Mouse (Mus musculus): ENCODE data around the gene Hacl1. TPM values are rescaled to one million over a fixed set of nuclear protein-coding genes. Genes with fewer than 3 reads are reported as not detected.

Gene Hacl1
- polyA plus RNA-seq, 1 experiment from 2014 or later: 76.3 TPM

DNA sequence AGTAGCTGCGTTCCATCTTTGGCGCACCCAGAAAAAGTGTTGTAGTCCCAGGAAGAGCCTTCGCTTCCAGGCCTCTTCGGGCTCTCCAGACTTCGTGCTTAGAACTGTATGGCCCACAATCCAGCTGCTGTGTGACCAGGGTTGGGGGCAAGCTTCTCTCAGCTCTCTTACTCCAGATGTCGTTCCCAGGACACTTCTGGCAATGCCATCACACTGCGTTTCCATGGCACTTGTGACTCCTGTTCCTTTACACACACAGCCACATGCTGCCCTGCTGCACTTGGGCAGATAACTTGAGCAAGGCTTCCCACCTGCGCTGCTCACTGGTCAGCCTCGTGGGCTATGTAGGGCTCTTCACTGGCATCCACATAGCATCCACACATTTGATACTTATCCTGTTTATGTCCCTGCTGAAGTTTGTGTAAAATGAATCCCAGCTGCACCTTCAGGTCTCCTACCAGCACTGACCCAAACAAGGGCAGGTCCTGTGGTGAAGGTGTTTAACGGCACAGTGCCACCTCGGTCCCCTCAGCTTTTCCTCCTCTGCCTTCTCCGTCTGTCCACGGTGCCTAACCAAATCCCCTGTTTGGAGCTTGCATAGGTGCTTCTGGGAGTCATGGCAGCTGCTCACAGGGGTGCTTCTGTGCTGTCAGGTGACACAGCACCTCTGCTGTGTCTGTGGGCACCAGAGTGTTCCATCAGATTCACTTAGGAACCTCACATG lies 22.5 kb upstream of the Hacl1 start:
- no peaks in the 10 kb centered on the region for H3K9me3 ChIP-seq (replicated peaks; ENCODE audit: low read length)
- peak overlapping the region; percentile 97 for H3K27ac ChIP-seq
- TF ChIP-seq CTCF (IDR thresholded peaks at IDR 0.05; ENCODE audit: low read depth): no peak
- 82% methylated on average over 13 of the region's 13 CpGs for WGBS
- peaks cover 49% of the 10 kb centered on the region for H3K4me1 ChIP-seq (replicated peaks; ENCODE audit: insufficient read depth, low read length)
- H3K4me2 ChIP-seq (ENCODE audit: low read length): 0 out of 2 replicates have a peak overlapping the region, but pooled peaks have one; percentile 68
- H3K9ac ChIP-seq (ENCODE audit: low read depth, low read length): no peak overlapping the region
- ATAC-seq (replicated peaks; ENCODE audit: low FRiP score, low read depth): no peak
- peaks cover 7% of the 10 kb centered on the region; the same call in 1 of the 2 replicates for H3K36me3 ChIP-seq (ENCODE audit: insufficient read depth, low read length)
- no peak overlapping the region for H3K4me3 ChIP-seq (replicated peaks; ENCODE audit: low read depth, low read length)
- no peaks in the 10 kb centered on the region for H3K27me3 ChIP-seq (ENCODE audit: insufficient read depth, low read length)
- DNase-seq (ENCODE audit: low spot score): no peak

DNA sequence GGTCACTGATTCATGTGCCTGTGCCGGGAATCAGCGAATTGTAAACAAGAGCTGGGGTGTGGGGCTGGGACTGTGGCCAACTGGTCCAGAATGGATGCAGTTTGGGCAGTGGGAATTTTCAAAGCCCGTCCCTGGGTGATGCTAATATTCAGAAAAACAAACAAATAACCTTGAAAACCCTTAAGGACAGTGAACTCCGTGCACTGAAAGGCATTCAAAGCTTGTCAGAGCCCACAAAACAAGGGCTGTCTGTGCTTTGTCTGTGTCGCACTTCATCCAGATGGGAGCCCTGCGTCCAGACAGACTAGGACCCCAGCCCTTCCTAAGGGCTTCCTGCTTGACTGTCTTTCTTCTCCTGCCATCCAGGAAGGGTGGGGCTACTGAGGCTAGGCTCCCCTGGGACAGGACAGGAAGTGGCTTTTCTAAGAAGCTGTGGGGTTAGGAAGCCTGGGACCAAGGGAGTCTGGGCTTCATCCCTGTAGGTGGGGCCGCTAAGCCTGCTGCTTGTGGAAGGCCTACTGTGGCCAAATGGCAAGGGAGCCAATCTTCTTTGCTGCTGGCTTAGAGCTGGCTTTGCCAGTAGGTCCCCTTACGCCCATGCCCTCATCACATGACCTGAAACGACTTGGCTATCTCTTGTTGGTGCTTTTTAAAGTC lies 21.6 kb upstream of the Hacl1 start:
- peak overlapping the region; percentile 33 for H3K4me3 ChIP-seq (replicated peaks; ENCODE audit: low read depth, low read length)
- no peaks in the 10 kb centered on the region for H3K27me3 ChIP-seq (ENCODE audit: insufficient read depth, low read length)
- peak overlapping the region; percentile 62; the same call in 1 of the 2 replicates for H3K9ac ChIP-seq (ENCODE audit: low read depth, low read length)
- H3K4me2 ChIP-seq (ENCODE audit: low read length): peak overlapping the region; percentile 68
- H3K4me1 ChIP-seq (replicated peaks; ENCODE audit: insufficient read depth, low read length): peaks cover 52% of the 10 kb centered on the region
- peak overlapping the region; percentile 97 for H3K27ac ChIP-seq
- 26% methylated on average over 9 of the region's 9 CpGs for WGBS
- TF ChIP-seq CTCF (IDR thresholded peaks at IDR 0.05; ENCODE audit: low read depth): no peak
- peaks cover 7% of the 10 kb centered on the region; the same call in 1 of the 2 replicates for H3K36me3 ChIP-seq (ENCODE audit: insufficient read depth, low read length)
- DNase-seq (ENCODE audit: low spot score) (peak; percentile 85), ATAC-seq (replicated peaks; ENCODE audit: low FRiP score, low read depth) (0 out of 2 replicates have a peak, but pooled peaks have one; percentile 12)
- H3K9me3 ChIP-seq (replicated peaks; ENCODE audit: low read length): no peaks in the 10 kb centered on the region

DNA sequence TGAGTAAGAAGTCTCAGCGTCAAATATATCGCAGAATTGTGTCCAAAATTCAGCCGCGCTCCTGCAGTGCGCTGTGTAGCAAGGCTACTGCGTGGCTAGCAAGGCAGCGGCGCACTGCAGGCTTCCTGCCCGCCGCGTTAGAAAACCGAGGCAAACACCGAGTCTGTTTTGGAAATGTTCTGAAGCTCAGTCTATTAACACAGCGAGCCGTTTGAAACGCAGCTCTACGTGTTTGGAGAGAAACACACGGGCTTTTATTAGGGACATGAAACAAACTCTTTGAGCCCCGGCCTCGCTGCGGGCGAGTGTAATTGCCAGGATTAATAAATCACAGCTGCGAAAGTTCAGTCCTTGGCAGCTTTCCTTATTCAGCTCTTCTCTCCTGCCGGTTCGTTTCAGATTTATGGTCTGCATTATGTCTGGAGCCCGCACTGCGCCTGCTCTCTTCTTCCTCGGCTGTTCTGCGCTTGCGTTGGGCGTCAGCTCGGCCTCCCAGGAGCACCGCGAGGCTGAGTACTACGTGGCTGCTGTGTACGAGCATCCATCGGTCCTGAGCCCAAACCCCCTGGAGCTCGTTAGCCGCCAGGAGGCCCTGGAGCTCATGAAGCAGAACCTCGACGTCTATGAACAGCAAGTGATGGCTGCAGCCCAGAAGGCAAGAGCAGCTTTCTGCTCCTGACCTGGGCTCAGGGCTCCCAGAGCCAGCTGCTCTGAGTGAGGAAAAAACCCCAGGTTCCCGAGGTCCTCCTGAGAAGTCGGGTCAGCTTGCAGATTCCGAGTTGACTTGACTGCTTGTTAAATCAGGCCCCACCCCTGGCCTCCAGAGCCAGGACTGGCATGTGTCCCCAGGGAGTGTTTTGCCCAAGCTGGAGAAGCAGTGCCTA lies 20.8 kb upstream of the Hacl1 start:
- no peaks in the 10 kb centered on the region for H3K27me3 ChIP-seq (ENCODE audit: insufficient read depth, low read length)
- H3K4me2 ChIP-seq (ENCODE audit: low read length): peak overlapping the region; percentile 68
- H3K4me1 ChIP-seq (replicated peaks; ENCODE audit: insufficient read depth, low read length): peaks cover 59% of the 10 kb centered on the region
- DNase-seq (ENCODE audit: low spot score) (peak; percentile 97), ATAC-seq (replicated peaks; ENCODE audit: low FRiP score, low read depth) (peak; percentile 88)
- peak; percentile 56 for TF ChIP-seq CTCF (IDR thresholded peaks at IDR 0.05; ENCODE audit: low read depth)
- H3K4me3 ChIP-seq (replicated peaks; ENCODE audit: low read depth, low read length): peak overlapping the region; percentile 33
- H3K36me3 ChIP-seq (ENCODE audit: insufficient read depth, low read length): 0 out of 2 replicates have a peak, but pooled peaks cover 2% of the 10 kb centered on the region
- H3K9me3 ChIP-seq (replicated peaks; ENCODE audit: low read length): no peaks in the 10 kb centered on the region
- H3K9ac ChIP-seq (ENCODE audit: low read depth, low read length): peak overlapping the region; percentile 62
- peak overlapping the region; percentile 97 for H3K27ac ChIP-seq
- under 1% methylated on average over 44 of the region's 44 CpGs for WGBS

DNA sequence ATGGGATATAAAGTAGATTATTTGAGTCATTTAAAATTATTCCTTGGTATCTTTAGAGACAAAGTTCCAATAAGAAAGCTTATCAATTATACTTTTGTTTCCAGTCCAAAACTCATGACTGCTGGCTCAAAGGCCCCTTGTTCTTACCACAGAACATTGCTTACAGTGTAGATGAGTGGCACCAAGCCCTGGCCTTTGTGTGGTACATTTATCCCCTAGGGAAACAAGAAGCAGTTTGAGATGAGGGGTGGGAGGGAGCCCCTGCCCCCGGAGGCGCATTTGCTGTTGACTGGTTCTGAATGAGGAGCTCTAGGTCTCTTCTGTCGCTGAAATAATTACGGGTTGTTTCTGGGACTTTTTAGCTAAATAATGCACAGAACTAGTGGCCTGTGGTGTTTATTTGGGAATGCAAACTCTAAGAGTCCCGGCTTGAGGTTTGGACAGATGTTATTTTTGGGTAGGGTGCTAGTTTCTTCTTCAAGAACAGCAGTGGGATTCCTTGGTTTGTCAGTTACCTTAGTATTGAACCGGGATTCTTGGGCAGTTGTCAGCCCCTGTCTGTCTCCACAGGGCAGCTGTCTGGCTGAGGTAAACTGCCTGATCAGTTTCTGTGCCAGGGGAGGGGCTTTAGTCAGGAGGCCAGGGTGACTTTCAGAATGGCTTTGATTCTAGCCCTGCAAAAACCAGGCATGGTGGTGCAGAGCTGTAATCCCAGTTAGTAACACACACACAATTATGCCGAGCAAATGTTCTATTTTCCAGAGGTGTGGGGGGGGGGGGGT lies 19.4 kb upstream of the Hacl1 start:
- TF ChIP-seq CTCF (IDR thresholded peaks at IDR 0.05; ENCODE audit: low read depth): no peak
- Histone ChIP-seq H3K9me3 (replicated peaks; ENCODE audit: low read length) (no peaks in the 10 kb centered on the region), H3K27me3 (ENCODE audit: insufficient read depth, low read length) (no peaks in the 10 kb centered on the region), H3K9ac (ENCODE audit: low read depth, low read length) (no peak overlapping the region), H3K27ac (peak overlapping the region; percentile 97), H3K4me3 (replicated peaks; ENCODE audit: low read depth, low read length) (no peak overlapping the region), H3K4me1 (replicated peaks; ENCODE audit: insufficient read depth, low read length) (peaks cover 59% of the 10 kb centered on the region), H3K36me3 (ENCODE audit: insufficient read depth, low read length) (no peaks in the 10 kb centered on the region), H3K4me2 (ENCODE audit: low read length) (no peak overlapping the region)
- DNase-seq (ENCODE audit: low spot score) (no peak), ATAC-seq (replicated peaks; ENCODE audit: low FRiP score, low read depth) (no peak)
- WGBS: 59% methylated on average over 7 of the region's 7 CpGs

DNA sequence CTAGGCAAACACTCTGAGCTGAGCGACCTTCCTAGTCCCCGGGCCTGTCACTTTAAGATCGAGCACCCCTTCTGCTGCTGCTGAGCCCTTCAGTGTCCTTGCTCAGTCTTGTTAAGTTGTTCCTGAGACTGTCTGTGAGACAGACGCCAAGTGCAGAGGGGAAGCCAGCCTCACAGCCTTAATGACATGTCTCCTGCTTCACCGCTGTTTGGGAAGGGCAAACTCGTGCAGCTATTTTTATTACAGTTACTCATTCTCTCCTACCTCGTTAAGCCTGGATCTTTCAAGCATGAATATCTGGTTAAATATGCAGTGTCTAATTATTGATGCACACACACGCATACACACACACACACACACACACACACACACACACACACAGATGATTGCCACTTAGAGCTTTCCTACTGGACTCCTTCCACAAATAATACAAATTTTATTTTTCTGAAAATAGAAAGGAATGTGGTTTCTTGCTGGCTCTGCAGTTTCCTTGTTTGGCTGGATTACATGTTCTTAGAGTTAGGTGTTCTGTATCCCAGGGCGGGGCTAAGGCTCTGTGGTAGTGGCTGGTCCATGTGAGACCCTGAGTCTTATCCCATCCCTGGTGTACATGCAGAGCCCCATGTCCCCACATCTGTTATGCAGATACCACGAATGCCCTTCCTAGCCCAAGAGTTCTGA lies 18.6 kb upstream of the Hacl1 start:
- H3K9ac ChIP-seq (ENCODE audit: low read depth, low read length): no peak overlapping the region
- peak overlapping the region; percentile 97 for H3K27ac ChIP-seq
- no peaks in the 10 kb centered on the region for H3K9me3 ChIP-seq (replicated peaks; ENCODE audit: low read length)
- DNase-seq (ENCODE audit: low spot score) (peak; percentile 75), ATAC-seq (replicated peaks; ENCODE audit: low FRiP score, low read depth) (0 out of 2 replicates have a peak, but pooled peaks have one; percentile 7)
- H3K4me3 ChIP-seq (replicated peaks; ENCODE audit: low read depth, low read length): no peak overlapping the region
- no peak for TF ChIP-seq CTCF (IDR thresholded peaks at IDR 0.05; ENCODE audit: low read depth)
- 27% methylated on average over 10 of the region's 10 CpGs for WGBS
- peaks cover 59% of the 10 kb centered on the region for H3K4me1 ChIP-seq (replicated peaks; ENCODE audit: insufficient read depth, low read length)
- H3K27me3 ChIP-seq (ENCODE audit: insufficient read depth, low read length): no peaks in the 10 kb centered on the region
- peak overlapping the region; percentile 8; the same call in 1 of the 2 replicates for H3K4me2 ChIP-seq (ENCODE audit: low read length)
- H3K36me3 ChIP-seq (ENCODE audit: insufficient read depth, low read length): no peaks in the 10 kb centered on the region

Data from kidney, postnatal 0 days (tissue).